9 mouse cellular contexts compared by ENCODE assay signal in genomic region chr8:12607223-12607622, GRCm38 (mm10). TPM values are rescaled to one million over a fixed set of nuclear protein-coding genes. Genes with fewer than 3 reads are reported as not detected.
A peak's percentile ranks its signal among the peaks of the same experiment; 100 is the strongest.
DNase-seq lines count a peak whose midpoint lies in the region; ATAC-seq and TF ChIP-seq lines count a peak whose summit lies in the region.
"Had no signal": no experiment of that assay in that cellular context is flagged by ENCODE, and none has a peak within 500 bp of the region (broad histone marks: within the 10 kb centered on the region; RNA-seq: fewer than 3 reads in every experiment).

No protein-coding gene starts in this region.

- H3K27ac ChIP-seq in kidney, postnatal 0 days, result no peak overlapping the region
- no peak overlapping the region for H3K27ac ChIP-seq in liver, adult 2 months (replicated peaks; ENCODE audit: insufficient read depth, low read depth, low read length)
- no peak overlapping the region for H3K27ac ChIP-seq in neural tube, embryonic 11.5 days (ENCODE audit: low read depth, low read length)
- H3K27ac ChIP-seq in stomach, embryonic 14.5 days (ENCODE audit: low read length), result no peak overlapping the region
- H3K27ac ChIP-seq: embryonic facial prominence, embryonic 12.5 days had no signal

- H3ac ChIP-seq in C2C12 (ENCODE audit: control insufficient read depth, insufficient read length, low read depth), result no peak overlapping the region

- no peak overlapping the region for H3K4me2 ChIP-seq in kidney, postnatal 0 days (ENCODE audit: low read length)
- no peak overlapping the region for H3K4me2 ChIP-seq in neural tube, embryonic 11.5 days (ENCODE audit: low read depth)
- H3K4me2 ChIP-seq in stomach, embryonic 14.5 days (replicated peaks; ENCODE audit: low read depth, low read length), result no peak overlapping the region
- H3K4me2 ChIP-seq: embryonic facial prominence, embryonic 12.5 days had no signal

- H3K4me3 ChIP-seq in C2C12 (ENCODE audit: insufficient read depth, poor library complexity, severe bottlenecking), result no peak overlapping the region
- H3K4me3 ChIP-seq in kidney, postnatal 0 days (replicated peaks; ENCODE audit: low read depth, low read length), result no peak overlapping the region
- H3K4me3 ChIP-seq in liver, adult 2 months (ENCODE audit: insufficient read depth, low read depth, low read length), result no peak overlapping the region
- H3K4me3 ChIP-seq in neural tube, embryonic 11.5 days (ENCODE audit: low read depth, low read length), result no peak overlapping the region
- H3K4me3 ChIP-seq in stomach, embryonic 14.5 days (ENCODE audit: low read depth, low read length), result no peak overlapping the region
- H3K4me3 ChIP-seq: embryonic facial prominence, embryonic 12.5 days had no signal

- TF ChIP-seq POLR2A in liver, adult 2 months (IDR thresholded peaks at IDR 0.05; ENCODE audit: extremely low read depth, insufficient read depth, low read length), result no peak

- peak; percentile 52 for DNase-seq in adrenal gland, adult 8-10 months
- peak; percentile 56 for DNase-seq in embryo, embryonic 11.5 days (ENCODE audit: low read depth, low spot score)
- peak; percentile 12 to 47 for DNase-seq in heart, adult 9 months (ENCODE audit: low spot score in 2 of 2)
- peak; percentile 78 for DNase-seq in kidney, postnatal 0 days (ENCODE audit: low spot score)
- DNase-seq in liver, adult 2 months (ENCODE audit: extremely low read depth, low read depth, low spot score), result peak; percentile 49
- peak; percentile 80 for DNase-seq in neural tube, embryonic 11.5 days (ENCODE audit: low spot score)

- ATAC-seq in kidney, postnatal 0 days (replicated peaks; ENCODE audit: low FRiP score, low read depth), result peak; percentile 77
- ATAC-seq in neural tube, embryonic 11.5 days (ENCODE audit: insufficient read depth, low FRiP score, low TSS enrichment), result no peak; the same call in 1 of the 2 replicates
- ATAC-seq in stomach, embryonic 14.5 days (ENCODE audit: insufficient number of reproducible peaks, insufficient read depth, low FRiP score, low read depth), result peak; percentile 40; the same call in 1 of the 2 replicates

- peak; percentile 87 for TF ChIP-seq CTCF in C2C12 (IDR thresholded peaks at IDR 0.05; ENCODE audit: control insufficient read depth, insufficient read depth, insufficient read length)
- peak; percentile 99 for TF ChIP-seq CTCF in kidney, postnatal 0 days (IDR thresholded peaks at IDR 0.05; ENCODE audit: low read depth)
- peak; percentile 99 for TF ChIP-seq CTCF in liver, adult 2 months (IDR thresholded peaks at IDR 0.05; ENCODE audit: low read depth, low read length)

- no peaks in the 10 kb centered on the region for H3K4me1 ChIP-seq in kidney, postnatal 0 days (replicated peaks; ENCODE audit: insufficient read depth, low read length)
- 0 out of 2 replicates have a peak, but pooled peaks cover 5% of the 10 kb centered on the region for H3K4me1 ChIP-seq in liver, adult 2 months (ENCODE audit: control insufficient read depth, insufficient read depth, low read length)
- H3K4me1 ChIP-seq in neural tube, embryonic 11.5 days (ENCODE audit: control insufficient read depth, insufficient read depth, low read length), result no peaks in the 10 kb centered on the region
- H3K4me1 ChIP-seq in stomach, embryonic 14.5 days (ENCODE audit: control insufficient read depth, insufficient read depth, low read length), result no peaks in the 10 kb centered on the region
- H3K4me1 ChIP-seq: embryonic facial prominence, embryonic 12.5 days had no signal

- no peaks in the 10 kb centered on the region for H3K79me2 ChIP-seq in C2C12 (ENCODE audit: control insufficient read depth, insufficient read depth)
- H3K79me2 ChIP-seq in liver, adult 2 months (ENCODE audit: control insufficient read depth, insufficient read depth, low read length), result no peaks in the 10 kb centered on the region

- 21% methylated on average over 6 of the region's 6 CpGs for WGBS in kidney, postnatal 0 days
- 15% methylated on average over 6 of the region's 6 CpGs for WGBS in liver, adult 2 months
- 23% methylated on average over 6 of the region's 6 CpGs for WGBS in neural tube, embryonic 11.5 days
- 22% methylated on average over 6 of the region's 6 CpGs for WGBS in stomach, embryonic 14.5 days

- no peak overlapping the region for H3K9ac ChIP-seq in kidney, postnatal 0 days (ENCODE audit: low read depth, low read length)
- no peak overlapping the region for H3K9ac ChIP-seq in liver, adult 2 months (ENCODE audit: low read depth, low read length)
- no peak overlapping the region for H3K9ac ChIP-seq in neural tube, embryonic 11.5 days (ENCODE audit: low read length)
- no peak overlapping the region for H3K9ac ChIP-seq in stomach, embryonic 14.5 days (replicated peaks; ENCODE audit: low read depth, low read length)
- H3K9ac ChIP-seq: embryonic facial prominence, embryonic 12.5 days had no signal

- H3K27me3 ChIP-seq in C2C12 (ENCODE audit: control insufficient read depth, insufficient read depth, insufficient read length), result peaks cover 13% of the 10 kb centered on the region
- H3K27me3 ChIP-seq in kidney, postnatal 0 days (ENCODE audit: insufficient read depth, low read length), result no peaks in the 10 kb centered on the region
- H3K27me3 ChIP-seq in liver, adult 2 months (ENCODE audit: control insufficient read depth, insufficient read depth, low read length), result no peaks in the 10 kb centered on the region
- H3K27me3 ChIP-seq in neural tube, embryonic 11.5 days (ENCODE audit: control insufficient read depth, insufficient read depth, low read length), result no peaks in the 10 kb centered on the region
- no peaks in the 10 kb centered on the region for H3K27me3 ChIP-seq in stomach, embryonic 14.5 days (ENCODE audit: control insufficient read depth, insufficient read depth, low read length)
- H3K27me3 ChIP-seq: embryonic facial prominence, embryonic 12.5 days had no signal

- H3K79me3 ChIP-seq in C2C12 (ENCODE audit: low read depth), result no peaks in the 10 kb centered on the region

- H3K36me3 ChIP-seq in C2C12 (ENCODE audit: control insufficient read depth, insufficient read depth), result no peaks in the 10 kb centered on the region
- no peaks in the 10 kb centered on the region for H3K36me3 ChIP-seq in kidney, postnatal 0 days (ENCODE audit: insufficient read depth, low read length)
- no peaks in the 10 kb centered on the region for H3K36me3 ChIP-seq in liver, adult 2 months (ENCODE audit: control insufficient read depth, insufficient read depth, low read length)
- no peaks in the 10 kb centered on the region for H3K36me3 ChIP-seq in neural tube, embryonic 11.5 days (ENCODE audit: control insufficient read depth, insufficient read depth, low read length)
- H3K36me3 ChIP-seq in stomach, embryonic 14.5 days (ENCODE audit: control insufficient read depth, insufficient read depth, low read length), result no peaks in the 10 kb centered on the region
- H3K36me3 ChIP-seq: embryonic facial prominence, embryonic 12.5 days had no signal

- no peaks in the 10 kb centered on the region for H3K9me3 ChIP-seq in kidney, postnatal 0 days (replicated peaks; ENCODE audit: low read length)
- no peaks in the 10 kb centered on the region for H3K9me3 ChIP-seq in neural tube, embryonic 11.5 days (ENCODE audit: control insufficient read depth, low read length)
- H3K9me3 ChIP-seq in stomach, embryonic 14.5 days (ENCODE audit: control insufficient read depth, low read depth, low read length), result no peaks in the 10 kb centered on the region
- H3K9me3 ChIP-seq: embryonic facial prominence, embryonic 12.5 days had no signal

TF ChIP-seq in C2C12, 6 proteins besides CTCF, POLR2A, EP300 and RAD21:
- TF ChIP-seq USF1 (IDR thresholded peaks at IDR 0.05; ENCODE audit: low read depth) (no peak), CEBPB (IDR thresholded peaks at IDR 0.05; ENCODE audit: low read depth) (no peak), MAX (IDR thresholded peaks at IDR 0.05) (no peak), MYOG (IDR thresholded peaks at IDR 0.05; ENCODE audit: control insufficient read depth, extremely low read depth, insufficient read length) (no peak), FOSL1 (IDR thresholded peaks at IDR 0.05; ENCODE audit: insufficient read depth, low read length, poor library complexity, severe bottlenecking) (no peak), MYOD1 (IDR thresholded peaks at IDR 0.05; ENCODE audit: control insufficient read depth, insufficient read length, low read depth) (no peak)

RNA-seq across cellular contexts. Expression of gene Spaca7, which starts 34.4 kb away (rescaled TPM):
- not detected for polyA plus RNA-seq in C2C12 (2012; fragmentation: generic; extraction: Trizol)
- total RNA-seq in adrenal gland, adult 8-10 months (2022), result not detected
- 0.91 and 1.8 TPM in 2 replicates for polyA plus RNA-seq in kidney, postnatal 0 days (2015; fragmentation: Nextera tagmentation; extraction: Ambion mirVana)
- total RNA-seq in liver, adult 2 months (2014; rRNA removed), result not detected in 2 replicates
- polyA plus RNA-seq in liver, adult 2 months (2012; rRNA removed), result not detected in 2 replicates
- not detected in 2 replicates for polyA plus RNA-seq in neural tube, embryonic 11.5 days (2014; fragmentation: Nextera tagmentation; extraction: Ambion mirVana)
- not detected in 2 replicates for polyA plus RNA-seq in stomach, embryonic 14.5 days (2014; fragmentation: Nextera tagmentation; extraction: Ambion mirVana)
- polyA plus RNA-seq: embryonic facial prominence, embryonic 12.5 days had no signal

Comparison
In these comparisons a context has a peak if more than half of its experiments do, and no peak if none do; other contexts are left out.
1. DNase-seq: peak in every context shown above with its lines; median percentile 80 in neural tube, embryonic 11.5 days; 78 in kidney, postnatal 0 days; 56 in embryo, embryonic 11.5 days; 52 in adrenal gland, adult 8-10 months; 49 in liver, adult 2 months; 30 in heart, adult 9 months.